Mouse (Mus musculus): ENCODE data around the gene Smco3.

DNA sequence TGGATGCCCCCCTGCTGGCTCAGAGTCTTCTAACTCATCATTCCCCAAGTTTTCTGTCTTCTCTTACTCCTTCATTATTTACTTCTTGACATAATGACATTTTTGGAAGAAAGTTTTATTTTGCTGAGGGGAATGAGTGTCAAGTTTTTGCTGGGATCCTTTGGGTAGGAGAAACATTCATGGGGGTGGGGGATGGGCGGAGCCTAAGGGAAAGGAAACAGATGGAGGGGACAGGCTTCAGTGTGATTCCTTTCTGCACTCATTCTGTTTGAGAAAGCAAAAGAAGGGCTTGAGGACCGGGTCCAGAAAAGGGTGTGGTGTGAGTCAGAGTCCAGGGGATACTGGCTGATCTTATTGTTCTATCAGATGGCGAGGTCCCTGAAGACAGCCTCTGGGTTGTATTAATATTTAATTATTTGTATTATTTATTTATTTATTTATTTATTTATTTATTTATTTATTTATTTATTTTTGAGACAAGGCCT, 48.2 kb upstream of the Smco3 start:
- TF ChIP-seq CTCF (IDR thresholded peaks at IDR 0.05; ENCODE audit: low read depth, low read length) (no peak), POLR2A (IDR thresholded peaks at IDR 0.05; ENCODE audit: borderline replicate concordance, low read depth, low read length) (no peak)

Measured in bone marrow macrophage, adult 2 months (primary cell).